Mouse (Mus musculus) midbrain, embryonic 10.5 days (tissue): ENCODE data around the gene Olfr1330. TPM values are rescaled to one million over a fixed set of nuclear protein-coding genes. Genes with fewer than 3 reads are reported as not detected.
"Not testable (repeated sequence)": the region's sequence is repeated elsewhere in the genome, so short reads cannot be mapped to it uniquely, and the experiment has no call there.

Experiments
- DNase-seq: peaks from one replicate; pipeline ENCODE4 v3.0.0-alpha.2; 2017; ENCODE audit warnings: low spot score
- H3K27ac ChIP-seq: fragments of 300-500 bp; sonication (generic); replicated peaks from 2 replicates; pipeline ENCODE4 v1.5.1; 2016; ENCODE audit warnings: mild to moderate bottlenecking
- H3K27me3 ChIP-seq: fragments of 300-500 bp; sonication (generic); 2 replicates; pipeline ENCODE4 v1.6.1; 2016; ENCODE audit warnings: low read depth, mild to moderate bottlenecking; ENCODE audit not compliant: poor library complexity, severe bottlenecking
- H3K36me3 ChIP-seq: fragments of 300-500 bp; sonication (generic); 2 replicates; pipeline ENCODE4 v1.6.1; 2016; ENCODE audit warnings: mild to moderate bottlenecking, moderate library complexity
- H3K4me1 ChIP-seq: fragments of 300-500 bp; sonication (generic); 2 replicates; pipeline ENCODE4 v1.6.1; 2016
- H3K4me3 ChIP-seq: fragments of 300-500 bp; sonication (generic); 2 replicates; pipeline ENCODE4 v1.5.1; 2016; ENCODE audit warnings: mild to moderate bottlenecking, moderate library complexity
- H3K9me3 ChIP-seq: fragments of 300-500 bp; sonication (generic); replicated peaks from 2 replicates; pipeline ENCODE4 v1.6.1; 2016; ENCODE audit warnings: mild to moderate bottlenecking
- WGBS: fragments of 180-500 bp; shearing (Covaris S2); methylation state at CpG from one replicate; pipeline ENCODE4 v1.1.7; 2016; 5-methylcytosine and 5-hydroxymethylcytosine counted together
- polyA plus RNA-seq: library from polyadenylated mRNA; unstranded; fragments of >200 nt; fragmentation: Nextera tagmentation; extraction: Ambion mirVana; gene quantifications from 2 replicates; pipeline ENCODE4 v1.2.1, GENCODE M21; 2016

Gene Olfr1330
- not detected in 2 replicates for polyA plus RNA-seq

GRCm38 (mm10) chr4:118888297-118888696 lies at the start of gene Olfr1330:
Gene Olfr1330, plus strand, starts transcription at chr4:118888597.
- no peaks in the 10 kb centered on the region for H3K27me3 ChIP-seq
- H3K36me3 ChIP-seq, result no peaks in the 10 kb centered on the region
- H3K4me3 ChIP-seq, result no peak within 1 kb of the TSS
- no peaks in the 10 kb centered on the region for H3K4me1 ChIP-seq
- WGBS, result 74% methylated on average over 1 of the region's 1 CpGs
- no peaks in the 10 kb centered on the region for H3K9me3 ChIP-seq
- no peak within 1 kb of the TSS for H3K27ac ChIP-seq
- DNase-seq, result no peak

- Histone ChIP-seq H3K27me3 (no peaks in the 10 kb centered on the region), H3K4me3 (no peak overlapping the region), H3K4me1 (no peaks in the 10 kb centered on the region), H3K27ac (no peak overlapping the region), H3K36me3 (no peaks in the 10 kb centered on the region), H3K9me3 (no peaks in the 10 kb centered on the region)
- no peak for DNase-seq
- WGBS, result 86% methylated on average over 1 of the region's 1 CpGs
These were observed 26.6 kb upstream of the Olfr1330 start for GRCm38 (mm10) chr4:118861791-118862190.

GRCm38 (mm10) chr4:118862704-118863103 lies 25.7 kb upstream of the Olfr1330 start:
- no peaks in the 10 kb centered on the region for H3K4me1 ChIP-seq
- H3K36me3 ChIP-seq, result no peaks in the 10 kb centered on the region
- DNase-seq, result no peak
- 63% methylated on average over 4 of the region's 4 CpGs for WGBS
- no peaks in the 10 kb centered on the region for H3K9me3 ChIP-seq
- no peaks in the 10 kb centered on the region for H3K27me3 ChIP-seq
- no peak overlapping the region for H3K27ac ChIP-seq
- H3K4me3 ChIP-seq, result no peak overlapping the region

- no peak for DNase-seq
- no peak within 1 kb of the TSS for H3K27ac ChIP-seq
- H3K4me1 ChIP-seq, result no peaks in the 10 kb centered on the region
- no peaks in the 10 kb centered on the region for H3K36me3 ChIP-seq
- H3K9me3 ChIP-seq, result no peaks in the 10 kb centered on the region
- WGBS, result 97% methylated on average over 1 of the region's 1 CpGs
- no peaks in the 10 kb centered on the region for H3K27me3 ChIP-seq
- no peak within 1 kb of the TSS for H3K4me3 ChIP-seq
These were observed 24.0 kb upstream of the Olfr1330 start, which contains the start of gene Olfr1331 for GRCm38 (mm10) chr4:118864349-118864748. Gene Olfr1331, plus strand, starts transcription at chr4:118864649.

- no peaks in the 10 kb centered on the region for H3K9me3 ChIP-seq
- H3K36me3 ChIP-seq, result no peaks in the 10 kb centered on the region
These were observed 20.8 kb upstream of the Olfr1330 start for GRCm38 (mm10) chr4:118867566-118867965.

GRCm38 (mm10) chr4:118901981-118902380 lies 13.6 kb downstream of the Olfr1330 start:
- H3K27ac ChIP-seq, result no peak overlapping the region
- no peaks in the 10 kb centered on the region for H3K27me3 ChIP-seq
- H3K4me3 ChIP-seq, result no peak overlapping the region
- 67% methylated on average over 2 of the region's 2 CpGs for WGBS
- no peaks in the 10 kb centered on the region for H3K9me3 ChIP-seq
- no peak for DNase-seq
- no peaks in the 10 kb centered on the region for H3K4me1 ChIP-seq
- no peaks in the 10 kb centered on the region for H3K36me3 ChIP-seq

More at GRCm38 (mm10) chr4:118867566-118867965, 20.8 kb upstream of the Olfr1330 start:
- Histone ChIP-seq H3K27me3 (no peaks in the 10 kb centered on the region), H3K4me3 (no peak overlapping the region), H3K27ac (no peak overlapping the region), H3K4me1 (no peaks in the 10 kb centered on the region)
- no peak for DNase-seq

- H3K9me3 ChIP-seq, H3K4me1 ChIP-seq, H3K4me3 ChIP-seq, H3K27me3 ChIP-seq, H3K27ac ChIP-seq, H3K36me3 ChIP-seq, DNase-seq: not testable (repeated sequence)
- WGBS, result 61% methylated on average over 2 of the region's 2 CpGs
These were observed 29.0 kb downstream of the Olfr1330 start, which contains the start of gene Olfr1329 for GRCm38 (mm10) chr4:118917365-118917764. Gene Olfr1329, minus strand, starts transcription at chr4:118917465.

- WGBS, result 79% methylated on average over 3 of the region's 3 CpGs
- H3K27ac ChIP-seq, result not testable (repeated sequence)
These were observed 42.9 kb downstream of the Olfr1330 start for GRCm38 (mm10) chr4:118931326-118931725.

GRCm38 (mm10) chr4:118938512-118938911 lies 50.1 kb downstream of the Olfr1330 start, which contains the start of gene Olfr1328:
Gene Olfr1328, minus strand, starts transcription at chr4:118938612.
- H3K9me3 ChIP-seq, result no peaks in the 10 kb centered on the region

More at GRCm38 (mm10) chr4:118931326-118931725, 42.9 kb downstream of the Olfr1330 start:
- not testable (repeated sequence) for DNase-seq, H3K36me3 ChIP-seq, H3K27me3 ChIP-seq, H3K4me1 ChIP-seq, H3K4me3 ChIP-seq, H3K9me3 ChIP-seq

More at GRCm38 (mm10) chr4:118938512-118938911, 50.1 kb downstream of the Olfr1330 start, which contains the start of gene Olfr1328:
- Histone ChIP-seq H3K4me3 (no peak within 1 kb of the TSS), H3K27ac (no peak within 1 kb of the TSS), H3K27me3 (no peaks in the 10 kb centered on the region), H3K36me3 (no peaks in the 10 kb centered on the region), H3K4me1 (no peaks in the 10 kb centered on the region)
- 83% methylated on average over 2 of the region's 2 CpGs for WGBS
- no peak for DNase-seq

Other genes starting within 250 kb of the Olfr1330 start
- not detected in 2 replicates for gene Olfr62, start 229.6 kb upstream of the Olfr1330 start, polyA plus RNA-seq
- not detected in 2 replicates for gene Olfr1342, start 195.8 kb upstream of the Olfr1330 start, polyA plus RNA-seq
- gene Olfr1341, start 185.1 kb upstream of the Olfr1330 start, polyA plus RNA-seq, result not detected in 2 replicates
- not detected in 2 replicates for gene Olfr1340, start 168.5 kb upstream of the Olfr1330 start, polyA plus RNA-seq
- not detected in 2 replicates for gene Olfr1339, start 156.4 kb upstream of the Olfr1330 start, polyA plus RNA-seq
- gene Olfr1338, start 129.9 kb upstream of the Olfr1330 start, polyA plus RNA-seq, result not detected in 2 replicates
- not detected in 2 replicates for gene Olfr1337, start 106.0 kb upstream of the Olfr1330 start, polyA plus RNA-seq
- not detected in 2 replicates for gene Olfr1335, start 78.7 kb upstream of the Olfr1330 start, polyA plus RNA-seq
- not detected in 2 replicates for gene Olfr1333, start 52.3 kb upstream of the Olfr1330 start, polyA plus RNA-seq
- not detected in 2 replicates for gene Olfr1331, start 23.9 kb upstream of the Olfr1330 start, polyA plus RNA-seq
- not detected in 2 replicates for gene Olfr1329, start 28.9 kb downstream of the Olfr1330 start, polyA plus RNA-seq
- not detected in 2 replicates for gene Olfr1328, start 50.0 kb downstream of the Olfr1330 start, polyA plus RNA-seq
- gene Lao1, start 73.0 kb downstream of the Olfr1330 start, polyA plus RNA-seq, result not detected in 2 replicates
- 212 and 273 TPM in 2 replicates for gene Slc2a1, start 220.1 kb downstream of the Olfr1330 start, polyA plus RNA-seq